Mouse (Mus musculus): ENCODE measurements around the gene Sfmbt1.

DNA sequence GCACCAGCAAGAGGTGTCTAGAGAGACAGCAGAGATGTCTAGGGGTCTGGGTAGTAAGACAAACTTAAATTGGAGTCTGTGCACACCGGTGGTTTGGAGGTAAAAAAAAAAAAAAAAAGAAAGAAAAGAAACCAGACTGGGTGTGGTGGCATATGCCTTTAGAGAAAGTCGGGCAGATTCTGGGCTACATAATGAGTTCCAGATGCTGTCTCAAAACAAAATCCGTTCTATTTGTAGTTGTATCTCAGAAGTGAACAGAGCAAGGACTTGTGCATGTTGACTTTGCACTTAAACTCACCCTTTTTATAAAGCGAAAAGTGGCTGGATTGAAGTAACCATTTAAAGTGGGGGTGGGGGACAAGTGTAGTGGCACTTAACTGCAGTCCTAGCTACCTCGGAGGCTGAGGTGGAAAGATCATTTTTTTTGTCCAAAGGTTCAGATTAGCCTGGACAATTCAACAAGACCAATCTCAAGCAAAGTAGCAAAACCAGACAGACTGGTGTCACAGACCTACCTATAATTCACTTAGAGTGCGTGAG lies 109.9 kb downstream of the Sfmbt1 start:
- no peak for TF ChIP-seq ZC3H11A (IDR thresholded peaks at IDR 0.05; ENCODE audit: borderline replicate concordance, low read depth, low read length)
- TF ChIP-seq ZNF384 (IDR thresholded peaks at IDR 0.05; ENCODE audit: low read depth, low read length): no peak
- TF ChIP-seq CHD2 (IDR thresholded peaks at IDR 0.05; ENCODE audit: low read depth, low read length): no peak
- no peak for TF ChIP-seq HCFC1 (IDR thresholded peaks at IDR 0.05; ENCODE audit: borderline replicate concordance, insufficient read depth, low read length)
- no peak for TF ChIP-seq MAFK (IDR thresholded peaks at IDR 0.05; ENCODE audit: insufficient read depth, low read depth, low read length)

Measured in ES-E14 (cell line).